Mouse (Mus musculus): ENCODE measurements around the gene Cnga2. TPM values are rescaled to one million over a fixed set of nuclear protein-coding genes. Genes with fewer than 3 reads are reported as not detected.
A peak's percentile ranks its signal among the peaks of the same experiment; 100 is the strongest.

Gene Cnga2
- polyA plus RNA-seq, 1 experiment from 2014 or later: 0.11 TPM

DNA sequence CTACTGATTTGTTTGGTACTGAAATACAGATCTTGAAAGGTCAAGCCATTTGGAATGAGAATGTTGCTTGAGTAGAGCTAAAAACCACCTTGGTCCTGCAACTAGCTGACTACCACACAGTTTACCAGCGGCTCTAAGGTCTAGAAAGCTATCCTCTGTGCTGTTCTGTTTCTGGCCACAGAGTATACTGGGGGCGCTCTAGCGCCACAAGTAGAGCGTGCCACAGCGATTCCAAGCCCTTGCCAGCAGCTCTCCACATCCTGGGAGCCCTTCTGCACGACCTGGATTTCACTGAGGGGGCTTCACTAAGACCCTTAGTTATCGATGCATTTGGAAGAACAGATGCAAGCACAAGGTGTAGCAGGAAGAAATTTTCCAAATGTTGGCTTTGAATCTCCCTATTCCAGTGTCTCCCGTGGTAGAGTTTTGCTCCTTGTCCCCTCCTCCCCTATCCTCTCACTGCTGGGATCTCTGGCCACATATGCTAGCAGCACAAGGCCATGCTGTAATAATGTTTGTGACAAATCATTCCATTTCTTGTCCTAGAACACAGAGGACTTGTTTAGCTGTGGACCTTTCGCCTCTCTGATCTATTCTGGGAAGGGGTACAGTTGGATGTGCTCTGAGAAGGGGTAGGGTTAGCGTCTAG lies 31.2 kb downstream of the Cnga2 start:
- Histone ChIP-seq H3K9me3 (ENCODE audit: control insufficient read depth, low read length) (no peaks in the 10 kb centered on the region), H3K27ac (ENCODE audit: low read depth, low read length) (no peak overlapping the region), H3K4me2 (no peak overlapping the region), H3K27me3 (ENCODE audit: control insufficient read depth, insufficient read depth, low read length) (no peaks in the 10 kb centered on the region), H3K9ac (ENCODE audit: low read length) (no peak overlapping the region), H3K4me3 (ENCODE audit: low read depth, low read length) (no peak overlapping the region), H3K36me3 (ENCODE audit: control insufficient read depth, insufficient read depth, low read length) (no peaks in the 10 kb centered on the region), H3K4me1 (ENCODE audit: control insufficient read depth, insufficient read depth, low read length) (no peaks in the 10 kb centered on the region)
- ATAC-seq (ENCODE audit: low FRiP score): 0 out of 2 replicates have a peak, but pooled peaks have one; percentile 68
- 39% methylated on average over 10 of the region's 10 CpGs for WGBS
- peak; percentile 91 for DNase-seq (ENCODE audit: low spot score, missing footprints)

DNA sequence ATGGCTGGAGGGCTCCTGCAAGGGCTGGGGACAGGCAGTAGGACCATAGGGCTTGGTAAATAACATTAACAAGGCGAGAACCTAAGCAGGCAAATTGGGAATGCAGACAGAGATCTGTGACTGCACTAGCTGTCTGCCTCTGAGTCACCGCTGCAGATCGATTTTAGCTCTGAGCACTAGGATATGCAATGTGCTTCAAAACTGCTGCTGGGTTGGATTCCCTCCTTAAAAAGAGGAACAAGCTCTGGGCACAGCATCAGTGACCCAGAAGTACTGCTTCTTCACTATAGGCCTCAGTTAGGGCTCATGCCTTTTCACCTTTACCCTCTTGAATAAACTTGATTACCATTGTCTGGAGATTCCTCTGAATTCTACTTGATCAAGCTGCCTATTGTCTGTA lies 31.9 kb downstream of the Cnga2 start:
- no peak overlapping the region for H3K9ac ChIP-seq (ENCODE audit: low read length)
- no peak overlapping the region for H3K27ac ChIP-seq (ENCODE audit: low read depth, low read length)
- no peaks in the 10 kb centered on the region for H3K27me3 ChIP-seq (ENCODE audit: control insufficient read depth, insufficient read depth, low read length)
- no peaks in the 10 kb centered on the region for H3K9me3 ChIP-seq (ENCODE audit: control insufficient read depth, low read length)
- 69% methylated on average over 3 of the region's 3 CpGs for WGBS
- ATAC-seq (ENCODE audit: low FRiP score): no peak
- no peak overlapping the region for H3K4me3 ChIP-seq (ENCODE audit: low read depth, low read length)
- no peaks in the 10 kb centered on the region for H3K4me1 ChIP-seq (ENCODE audit: control insufficient read depth, insufficient read depth, low read length)
- no peak overlapping the region for H3K4me2 ChIP-seq
- no peaks in the 10 kb centered on the region for H3K36me3 ChIP-seq (ENCODE audit: control insufficient read depth, insufficient read depth, low read length)
- DNase-seq (ENCODE audit: low spot score, missing footprints): no peak

DNA sequence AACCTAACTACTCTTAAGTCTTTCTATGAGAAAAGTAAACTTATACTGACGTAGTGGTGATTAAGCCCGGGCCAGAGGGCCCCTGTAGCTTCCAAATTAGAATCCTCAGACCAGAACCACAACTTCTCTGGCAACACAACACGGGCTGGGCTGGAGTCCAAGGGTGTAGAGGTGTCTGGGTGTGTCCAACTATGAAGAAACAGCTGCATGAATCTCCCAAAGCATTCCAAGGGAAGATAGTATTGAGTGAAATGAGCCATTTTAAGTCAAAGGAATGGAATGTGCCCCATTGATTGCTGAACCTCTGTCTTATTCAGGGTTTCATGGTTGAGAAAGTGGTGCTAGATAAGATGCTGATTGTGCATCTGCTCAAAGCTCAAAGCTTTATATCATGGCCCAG lies 52.4 kb downstream of the Cnga2 start:
- no peaks in the 10 kb centered on the region for H3K27me3 ChIP-seq (ENCODE audit: control insufficient read depth, insufficient read depth, low read length)
- H3K4me1 ChIP-seq (ENCODE audit: control insufficient read depth, insufficient read depth, low read length): no peaks in the 10 kb centered on the region
- no peaks in the 10 kb centered on the region for H3K36me3 ChIP-seq (ENCODE audit: control insufficient read depth, insufficient read depth, low read length)
- no peak for DNase-seq (ENCODE audit: low spot score, missing footprints)
- H3K9me3 ChIP-seq (ENCODE audit: control insufficient read depth, low read length): no peaks in the 10 kb centered on the region
- no peak overlapping the region for H3K4me2 ChIP-seq
- H3K27ac ChIP-seq (ENCODE audit: low read depth, low read length): no peak overlapping the region
- 60% methylated on average over 3 of the region's 3 CpGs for WGBS
- no peak overlapping the region for H3K4me3 ChIP-seq (ENCODE audit: low read depth, low read length)
- H3K9ac ChIP-seq (ENCODE audit: low read length): no peak overlapping the region
- ATAC-seq (ENCODE audit: low FRiP score): no peak

DNA sequence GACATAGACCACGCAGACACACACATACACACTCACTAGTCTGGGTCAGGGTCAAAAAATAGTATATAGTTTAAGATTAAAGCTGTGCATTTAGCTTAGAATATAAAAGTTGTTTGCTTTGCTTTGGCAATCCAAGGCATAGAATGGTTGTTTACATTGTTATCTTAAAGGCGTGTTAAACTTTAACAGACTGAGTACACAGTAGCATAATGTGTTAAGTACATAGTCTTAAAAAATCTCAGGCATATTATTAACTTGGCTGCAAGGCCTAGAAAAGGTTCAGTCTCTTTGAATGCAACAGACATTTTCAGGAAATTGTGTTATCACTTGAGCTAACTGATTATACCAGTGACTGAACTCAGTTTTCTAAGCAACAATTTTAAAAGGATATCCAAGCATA lies 56.3 kb downstream of the Cnga2 start:
- H3K4me3 ChIP-seq (ENCODE audit: low read depth, low read length): no peak overlapping the region
- H3K9me3 ChIP-seq (ENCODE audit: control insufficient read depth, low read length): no peaks in the 10 kb centered on the region
- DNase-seq (ENCODE audit: low spot score, missing footprints): no peak
- 89% methylated on average over 2 of the region's 2 CpGs for WGBS
- H3K9ac ChIP-seq (ENCODE audit: low read length): no peak overlapping the region
- no peak overlapping the region for H3K27ac ChIP-seq (ENCODE audit: low read depth, low read length)
- H3K4me2 ChIP-seq: no peak overlapping the region
- no peak for ATAC-seq (ENCODE audit: low FRiP score)
- no peaks in the 10 kb centered on the region for H3K27me3 ChIP-seq (ENCODE audit: control insufficient read depth, insufficient read depth, low read length)
- H3K4me1 ChIP-seq (ENCODE audit: control insufficient read depth, insufficient read depth, low read length): no peaks in the 10 kb centered on the region
- no peaks in the 10 kb centered on the region for H3K36me3 ChIP-seq (ENCODE audit: control insufficient read depth, insufficient read depth, low read length)

Other genes with a start within 250 kb of the Cnga2 start
- gene Vma21, start 175.9 kb upstream of the Cnga2 start, polyA plus RNA-seq (2014; fragmentation: Nextera tagmentation; extraction: Ambion mirVana): 40.9 and 43.4 TPM in 2 replicates
- 0.62 TPM in 1 of 2 replicates, not detected in the other for gene Gm1141, start 70.8 kb upstream of the Cnga2 start, polyA plus RNA-seq (2014; fragmentation: Nextera tagmentation; extraction: Ambion mirVana)
- 6.6 and 8.4 TPM in 2 replicates for gene Prrg3, start 29.2 kb upstream of the Cnga2 start, polyA plus RNA-seq (2014; fragmentation: Nextera tagmentation; extraction: Ambion mirVana)
- gene Fate1, start 18.9 kb upstream of the Cnga2 start, polyA plus RNA-seq (2014; fragmentation: Nextera tagmentation; extraction: Ambion mirVana): not detected in 2 replicates
- not detected in 2 replicates for gene Magea4, start 230.2 kb downstream of the Cnga2 start, polyA plus RNA-seq (2014; fragmentation: Nextera tagmentation; extraction: Ambion mirVana)

All from midbrain, embryonic 11.5 days (tissue).